Mouse (Mus musculus) midbrain, embryonic 14.5 days (tissue): ENCODE data around the gene Eif3d. TPM values are rescaled to one million over a fixed set of nuclear protein-coding genes. Genes with fewer than 3 reads are reported as not detected.

Experiments
- ATAC-seq: fragments of 200-750 bp; cut with Nextera tagmentation; 2 replicates; pipeline ENCODE4 v1.8.0; 2017; ENCODE audit warnings: moderate number of reproducible peaks, moderate library complexity; ENCODE audit not compliant: low FRiP score, low TSS enrichment
- DNase-seq: peaks from one replicate; pipeline ENCODE4 v3.0.0-alpha.2; 2015
- H3K27ac ChIP-seq: fragments of 300-500 bp; sonication (generic); replicated peaks from 2 replicates; pipeline ENCODE4 v1.5.1; 2014; ENCODE audit warnings: mild to moderate bottlenecking, low read depth, low read length, moderate library complexity
- H3K27me3 ChIP-seq: fragments of 300-500 bp; sonication (generic); 2 replicates; pipeline ENCODE4 v1.6.1; 2014; ENCODE audit warnings: low read length, control low read depth, mixed read lengths; ENCODE audit not compliant: control insufficient read depth, insufficient read depth
- H3K36me3 ChIP-seq: fragments of 300-500 bp; sonication (generic); 2 replicates; pipeline ENCODE4 v1.6.1; 2014; ENCODE audit warnings: low read length, control low read depth; ENCODE audit not compliant: control insufficient read depth, insufficient read depth
- H3K4me1 ChIP-seq: fragments of 300-500 bp; sonication (generic); 2 replicates; pipeline ENCODE4 v1.6.1; 2014; ENCODE audit warnings: mild to moderate bottlenecking, antibody characterized with exemption, low read length, control low read depth; ENCODE audit not compliant: control insufficient read depth, insufficient read depth
- H3K4me2 ChIP-seq: fragments of 300-500 bp; sonication (generic); 2 replicates; pipeline ENCODE4 v1.6.1; 2014; ENCODE audit warnings: mild to moderate bottlenecking, low read length, moderate library complexity
- H3K4me3 ChIP-seq: fragments of 300-500 bp; sonication (generic); replicated peaks from 2 replicates; pipeline ENCODE4 v1.5.1; 2014; ENCODE audit warnings: low read depth, low read length
- H3K9ac ChIP-seq: fragments of 300-500 bp; sonication (generic); replicated peaks from 2 replicates; pipeline ENCODE4 v1.6.1; 2014; ENCODE audit warnings: mild to moderate bottlenecking, low read length, moderate library complexity
- H3K9me3 ChIP-seq: fragments of 300-500 bp; sonication (generic); 2 replicates; pipeline ENCODE4 v1.6.1; 2016; ENCODE audit warnings: low read length, control low read depth, mixed read lengths; ENCODE audit not compliant: control insufficient read depth
- WGBS: fragments of 180-500 bp; shearing (Covaris S2); extraction: QIAGEN DNeasy Blood & Tissue Kit; methylation state at CpG from one replicate; pipeline ENCODE4 v1.1.7; 2014; 5-methylcytosine and 5-hydroxymethylcytosine counted together
- polyA plus RNA-seq: library from polyadenylated mRNA; unstranded; fragments of >200 nt; fragmentation: Nextera tagmentation; extraction: Ambion mirVana; gene quantifications from 2 replicates; pipeline ENCODE4 v1.2.1, GENCODE M21; 2014

Gene Eif3d
- polyA plus RNA-seq, 1 experiment from 2014 or later = 186 TPM

DNA sequence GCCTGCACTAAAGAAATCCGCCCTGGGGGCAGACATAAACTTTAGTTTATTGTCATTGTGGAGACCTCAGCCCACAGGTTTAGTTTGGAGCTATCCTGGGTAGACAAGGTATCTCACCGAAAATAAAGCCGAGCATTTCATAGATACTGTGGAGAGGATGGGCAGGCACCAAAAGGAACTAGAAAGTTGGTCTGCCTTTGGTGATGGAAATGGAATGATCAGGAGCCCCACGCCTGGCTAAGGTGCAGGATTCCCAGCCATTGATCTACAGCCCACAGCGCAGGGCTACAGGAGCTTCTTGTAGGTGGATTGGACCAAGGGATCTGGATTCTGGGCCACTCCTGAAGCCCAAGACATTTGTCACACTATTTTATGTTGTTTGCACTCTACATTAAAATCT lies 13.0 kb downstream of the Eif3d start:
- ATAC-seq (no peak), DNase-seq (no peak)
- 51% methylated on average over 5 of the region's 5 CpGs for WGBS
- H3K4me2 ChIP-seq = no peak overlapping the region
- H3K27me3 ChIP-seq = no peaks in the 10 kb centered on the region
- H3K36me3 ChIP-seq = peaks cover 51% of the 10 kb centered on the region
- peaks cover 24% of the 10 kb centered on the region for H3K4me1 ChIP-seq
- H3K27ac ChIP-seq = no peak overlapping the region
- no peak overlapping the region; the same call in 1 of the 2 replicates for H3K9ac ChIP-seq
- H3K4me3 ChIP-seq = no peak overlapping the region
- no peaks in the 10 kb centered on the region for H3K9me3 ChIP-seq

DNA sequence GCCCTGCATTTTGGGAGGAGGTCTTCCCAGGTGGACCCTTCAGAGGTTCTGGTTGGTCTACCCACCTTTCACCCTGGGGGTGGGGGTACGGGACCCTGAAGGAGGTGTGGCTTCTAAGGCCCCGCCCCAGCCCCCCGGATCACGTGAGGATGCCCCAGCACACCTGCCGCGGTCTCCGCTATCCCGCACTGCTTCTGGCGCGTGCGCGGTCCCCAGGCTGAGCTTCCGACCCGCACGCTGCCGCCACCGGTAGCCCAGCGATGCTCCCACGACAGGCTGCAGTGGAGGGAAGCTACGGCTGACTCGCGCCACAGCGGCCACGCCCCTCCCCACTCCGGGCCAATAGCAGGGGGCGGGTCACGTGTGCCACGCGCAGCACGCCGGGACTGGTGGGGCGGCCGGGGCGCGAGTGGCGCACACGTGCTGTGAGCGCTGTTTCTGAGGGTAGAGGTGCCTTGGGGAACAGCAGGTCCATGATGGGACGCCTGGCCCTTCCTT lies 14.2 kb downstream of the Eif3d start, which contains the start of gene Foxred2:
Gene Foxred2 (minus strand): TSS at position 319 of the 498 bp plus-strand sequence.
- Histone ChIP-seq H3K4me2 (peak within 1 kb of the TSS; percentile 78), H3K36me3 (peaks cover 48% of the 10 kb centered on the region), H3K4me1 (peaks cover 24% of the 10 kb centered on the region), H3K9ac (peak within 1 kb of the TSS; percentile 62), H3K27ac (peak within 1 kb of the TSS; percentile 76), H3K27me3 (no peaks in the 10 kb centered on the region), H3K4me3 (peak within 1 kb of the TSS; percentile 52), H3K9me3 (no peaks in the 10 kb centered on the region)
- peak; percentile 95 for ATAC-seq
- under 1% methylated on average over 39 of the region's 39 CpGs for WGBS
- peak; percentile 95 for DNase-seq

DNA sequence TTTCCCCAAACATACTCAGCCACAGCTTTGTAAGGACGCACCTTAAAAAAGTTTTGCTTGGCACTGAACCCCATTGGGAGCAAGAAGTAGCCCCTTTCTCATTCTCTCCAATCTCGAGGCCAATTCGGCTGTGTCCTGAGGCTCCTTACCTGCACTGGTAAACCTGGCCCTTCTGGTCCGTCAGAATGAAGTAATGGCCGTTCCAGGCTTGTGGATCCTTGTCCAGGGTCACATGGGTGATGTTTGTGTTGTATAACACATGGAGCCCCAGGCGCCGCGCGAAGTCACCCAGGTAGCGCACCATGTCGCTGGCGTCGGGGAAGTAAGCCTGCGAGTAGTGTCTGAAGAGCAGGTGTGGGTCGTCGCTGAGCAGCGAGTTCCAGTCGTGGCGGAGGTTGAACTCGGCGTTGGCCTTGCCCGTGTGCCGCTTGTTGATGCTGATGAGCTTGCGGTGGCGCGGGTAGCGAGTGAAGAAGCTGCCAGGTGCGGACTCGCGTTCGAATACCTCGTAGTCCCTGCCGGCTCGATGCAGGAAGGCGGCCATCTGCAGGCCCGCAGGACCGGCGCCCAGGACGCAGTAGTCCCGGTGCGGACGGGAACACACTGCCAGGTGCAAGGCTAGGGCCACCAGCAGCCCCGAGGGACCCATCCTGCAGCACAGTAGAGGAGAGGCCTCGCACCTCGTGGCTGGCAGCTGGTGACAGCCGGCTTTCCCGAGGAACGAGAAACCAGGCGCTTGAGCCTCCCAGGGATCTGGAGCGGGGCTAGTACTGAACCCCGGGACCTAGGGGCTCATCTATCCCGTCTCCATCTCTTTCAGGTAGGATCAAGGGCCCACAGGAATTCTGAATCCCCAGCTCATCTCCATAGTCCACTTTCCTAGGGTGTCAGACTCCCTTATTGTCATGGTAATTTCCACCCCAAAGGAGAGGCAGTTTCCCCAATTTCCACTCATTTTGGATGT lies 14.9 kb downstream of the Eif3d start:
- Histone ChIP-seq H3K36me3 (peaks cover 48% of the 10 kb centered on the region), H3K27ac (peak overlapping the region; percentile 76), H3K4me3 (peak overlapping the region; percentile 52), H3K9ac (peak overlapping the region; percentile 62), H3K4me2 (peak overlapping the region; percentile 78), H3K4me1 (peaks cover 24% of the 10 kb centered on the region), H3K9me3 (no peaks in the 10 kb centered on the region), H3K27me3 (no peaks in the 10 kb centered on the region)
- DNase-seq = peak; percentile 64
- ATAC-seq = peak; percentile 51
- 9% methylated on average over 52 of the region's 52 CpGs for WGBS

DNA sequence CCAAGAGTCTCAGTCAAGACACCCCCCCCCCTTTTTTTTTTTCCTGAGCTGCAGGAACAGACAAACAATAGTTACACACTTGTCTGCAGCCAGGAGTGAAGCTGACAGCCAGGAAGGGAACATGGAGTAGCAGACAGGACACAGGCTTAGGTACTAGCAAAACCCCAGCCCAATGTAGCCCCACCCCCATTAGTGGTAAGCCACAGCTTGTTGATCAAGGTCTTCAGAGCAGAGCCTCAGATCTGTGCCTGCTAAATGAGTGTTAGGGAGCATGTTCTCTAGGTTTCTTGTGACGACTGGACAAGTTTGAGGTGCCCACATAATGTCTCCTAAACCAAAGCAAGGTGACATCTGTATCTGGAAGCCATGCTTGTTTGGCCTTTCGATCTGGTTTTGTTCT lies 16.3 kb downstream of the Eif3d start:
- Histone ChIP-seq H3K36me3 (peaks cover 48% of the 10 kb centered on the region), H3K4me1 (peaks cover 24% of the 10 kb centered on the region), H3K9ac (no peak overlapping the region), H3K9me3 (no peaks in the 10 kb centered on the region), H3K27me3 (no peaks in the 10 kb centered on the region), H3K27ac (no peak overlapping the region), H3K4me3 (no peak overlapping the region), H3K4me2 (peak overlapping the region; percentile 24)
- 94% methylated on average over 2 of the region's 2 CpGs for WGBS
- DNase-seq (no peak), ATAC-seq (no peak)

DNA sequence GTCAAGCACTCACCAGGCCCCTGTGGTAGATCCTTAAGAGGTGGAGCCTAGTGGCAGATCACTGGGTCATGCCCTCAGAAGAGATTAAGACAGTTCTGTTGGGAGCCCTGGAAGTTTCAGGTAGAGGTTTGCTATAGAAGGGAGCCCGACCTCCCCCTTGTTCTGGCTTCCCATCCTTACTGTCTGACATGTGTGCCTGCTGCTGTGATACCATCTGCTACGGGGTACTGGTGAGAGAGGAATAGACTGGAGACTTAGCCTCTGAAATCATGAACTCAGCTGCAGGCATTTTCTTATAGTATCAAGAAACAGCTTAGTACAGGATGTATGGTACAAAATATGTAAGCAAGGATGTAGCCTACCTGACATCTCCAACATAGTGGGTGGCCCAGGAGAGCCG lies 17.7 kb downstream of the Eif3d start:
- no peak overlapping the region for H3K4me3 ChIP-seq
- 93% methylated on average over 3 of the region's 3 CpGs for whole genome bisulfite sequencing
- H3K9ac ChIP-seq = no peak overlapping the region
- H3K9me3 ChIP-seq = no peaks in the 10 kb centered on the region
- H3K4me1 ChIP-seq = peaks cover 24% of the 10 kb centered on the region
- H3K4me2 ChIP-seq = no peak overlapping the region
- no peak for DNase-seq
- peaks cover 46% of the 10 kb centered on the region for H3K36me3 ChIP-seq
- no peak overlapping the region for H3K27ac ChIP-seq
- no peaks in the 10 kb centered on the region for H3K27me3 ChIP-seq
- no peak for ATAC-seq

DNA sequence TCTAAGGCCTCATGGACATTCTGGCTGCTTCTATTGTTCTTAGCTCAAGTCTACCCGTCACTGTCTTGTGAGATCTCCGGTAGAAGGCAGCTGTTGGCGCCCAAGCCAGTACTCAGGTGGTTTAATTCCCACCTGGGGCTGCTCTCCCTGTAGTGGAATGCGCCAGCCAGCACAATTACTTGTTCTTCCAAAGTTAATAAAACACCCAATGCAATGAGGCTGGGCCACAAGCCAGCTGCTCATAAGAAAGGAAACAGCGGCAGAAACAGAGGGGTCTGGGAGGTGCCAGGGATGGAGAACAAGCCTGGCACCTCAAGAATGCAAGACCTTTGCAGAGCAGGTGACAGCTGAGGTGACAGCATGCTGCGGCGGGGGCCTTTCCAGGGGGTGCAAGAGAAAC lies 21.6 kb downstream of the Eif3d start:
- 90% methylated on average over 7 of the region's 7 CpGs for WGBS
- no peak overlapping the region for H3K9ac ChIP-seq
- DNase-seq = no peak
- peaks cover 76% of the 10 kb centered on the region for H3K36me3 ChIP-seq
- no peaks in the 10 kb centered on the region for H3K27me3 ChIP-seq
- no peaks in the 10 kb centered on the region for H3K9me3 ChIP-seq
- no peak for ATAC-seq
- no peak overlapping the region for H3K4me2 ChIP-seq
- no peak overlapping the region for H3K27ac ChIP-seq
- no peak overlapping the region for H3K4me3 ChIP-seq
- no peaks in the 10 kb centered on the region; the same call in 1 of the 2 replicates for H3K4me1 ChIP-seq

DNA sequence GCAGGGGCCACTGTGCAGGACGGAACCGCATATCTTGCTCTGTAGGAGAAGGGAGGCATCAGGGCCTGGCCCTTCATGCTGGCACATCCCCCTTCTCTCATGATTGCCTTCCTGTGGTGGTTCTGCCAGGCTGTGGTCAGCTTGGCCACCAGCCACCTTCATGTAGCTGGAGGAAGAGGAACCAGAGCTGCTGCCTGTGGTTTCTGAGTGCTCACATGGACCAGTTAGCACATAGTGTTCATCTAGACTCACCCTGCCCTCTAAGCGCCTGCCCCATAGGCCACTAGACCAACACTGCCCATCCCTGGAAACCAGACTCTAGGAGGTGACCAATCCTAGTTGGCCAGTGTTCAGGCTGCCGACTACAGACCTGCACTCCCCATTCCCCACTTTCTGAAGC lies 24.9 kb downstream of the Eif3d start:
- no peak overlapping the region for H3K4me2 ChIP-seq
- H3K27me3 ChIP-seq = no peaks in the 10 kb centered on the region
- ATAC-seq (no peak), DNase-seq (no peak)
- 90% methylated on average over 4 of the region's 4 CpGs for WGBS
- no peaks in the 10 kb centered on the region for H3K4me1 ChIP-seq
- H3K9ac ChIP-seq = no peak overlapping the region
- H3K27ac ChIP-seq = no peak overlapping the region
- peaks cover 79% of the 10 kb centered on the region for H3K36me3 ChIP-seq
- no peak overlapping the region for H3K4me3 ChIP-seq
- H3K9me3 ChIP-seq = no peaks in the 10 kb centered on the region

DNA sequence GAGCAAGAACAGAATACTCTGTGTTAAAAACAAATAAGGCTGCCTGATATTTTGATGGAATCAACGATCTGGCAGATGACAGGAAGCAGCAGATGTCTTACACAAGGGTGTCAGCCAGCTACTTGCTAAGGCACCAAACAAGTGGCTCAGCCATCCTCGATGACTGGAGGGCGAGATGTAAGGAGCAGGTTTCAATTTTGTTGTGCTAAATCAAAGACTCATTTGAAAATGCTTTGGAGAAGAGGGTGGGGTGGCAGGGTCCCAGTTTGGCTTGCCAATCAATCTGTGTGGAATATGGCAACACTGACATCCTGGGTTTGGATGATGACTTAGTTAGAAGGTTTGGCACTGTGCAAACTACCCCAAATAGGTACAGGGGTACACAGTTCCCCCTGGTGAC lies 29.1 kb downstream of the Eif3d start:
- WGBS = 84% methylated on average over 3 of the region's 3 CpGs
- no peak for ATAC-seq
- no peak overlapping the region for H3K4me3 ChIP-seq
- no peak overlapping the region for H3K9ac ChIP-seq
- H3K4me2 ChIP-seq = no peak overlapping the region
- no peaks in the 10 kb centered on the region for H3K9me3 ChIP-seq
- H3K27me3 ChIP-seq = no peaks in the 10 kb centered on the region
- no peak for DNase-seq
- H3K4me1 ChIP-seq = no peaks in the 10 kb centered on the region
- H3K27ac ChIP-seq = no peak overlapping the region
- peaks cover 47% of the 10 kb centered on the region for H3K36me3 ChIP-seq
